Mouse (Mus musculus) E14TG2a.4 (cell line): ENCODE data around the gene Olfr1093.

Experiments
- H3K27me3 ChIP-seq: 2 replicates; pipeline ENCODE4 v1.6.1; 2014; ENCODE audit warnings: low read length, control low read depth; ENCODE audit not compliant: insufficient read depth
- H3K36me3 ChIP-seq: 2 replicates; pipeline ENCODE4 v1.6.1; 2014; ENCODE audit warnings: low read length, control low read depth; ENCODE audit not compliant: insufficient read depth
- H3K4me1 ChIP-seq: replicated peaks from 2 replicates; pipeline ENCODE4 v1.6.1; 2014; ENCODE audit warnings: low read depth, low read length, control low read depth
- H3K4me3 ChIP-seq: replicated peaks from 2 replicates; pipeline ENCODE4 v1.5.1; 2014; ENCODE audit warnings: mild to moderate bottlenecking, low read length
- H3K9me3 ChIP-seq: 2 replicates; pipeline ENCODE4 v1.6.1; 2014; ENCODE audit warnings: low read length, control low read depth
- CTCF ChIP-seq: conservative IDR thresholded peaks from 2 replicates; pipeline ENCODE4 v1.5.1; 2014; ENCODE audit warnings: low read length
- NANOG ChIP-seq: IDR thresholded peaks from 2 replicates; pipeline ENCODE4 v1.6.1; 2014; ENCODE audit warnings: borderline replicate concordance, low read length, mixed read lengths
- POU5F1 ChIP-seq: IDR thresholded peaks from 2 replicates; pipeline ENCODE4 v1.6.1; 2014; ENCODE audit warnings: low read length, borderline replicate concordance

Gene Olfr1093

GRCm38 (mm10) chr2:86782179-86782578 lies at the start of gene Olfr1093:
Olfr1093 (plus strand) TSS chr2:86782479.
- no peaks in the 10 kb centered on the region for H3K36me3 ChIP-seq

DNA sequence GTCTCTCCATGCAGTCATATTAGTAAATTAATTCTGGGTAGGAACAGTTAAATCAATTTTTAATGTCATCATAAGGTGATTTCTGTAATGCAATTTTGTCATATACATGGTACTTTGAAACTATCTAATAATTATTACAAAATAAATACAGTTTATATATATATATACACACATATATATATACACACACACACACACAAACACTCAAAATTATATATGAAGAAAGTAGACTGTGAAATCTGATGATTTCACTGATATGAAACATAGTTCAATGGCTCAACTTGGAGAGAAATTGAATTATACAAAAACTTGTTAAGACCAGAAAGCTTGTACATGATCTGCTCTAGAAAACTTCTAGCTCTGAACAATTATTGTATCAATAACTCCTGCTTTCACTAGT lies 48.7 kb upstream of the Olfr1093 start, which contains the start of gene Olfr1089:
Gene Olfr1089, minus strand, starts transcription at position 101 of the 400 bp plus-strand sequence.
- TF ChIP-seq POU5F1 (no peak), NANOG (no peak), CTCF (no peak)
- no peak within 1 kb of the TSS for H3K4me3 ChIP-seq

More at GRCm38 (mm10) chr2:86782179-86782578, at the start of gene Olfr1093:
- no peaks in the 10 kb centered on the region for H3K4me1 ChIP-seq
- no peaks in the 10 kb centered on the region for H3K9me3 ChIP-seq
- no peak within 1 kb of the TSS for H3K4me3 ChIP-seq
- no peaks in the 10 kb centered on the region for H3K27me3 ChIP-seq
- TF ChIP-seq POU5F1: no peak
- no peak for TF ChIP-seq CTCF
- TF ChIP-seq NANOG: no peak

GRCm38 (mm10) chr2:86758893-86759292 lies 23.4 kb upstream of the Olfr1093 start, which contains the start of gene Olfr1090:
Olfr1090 (minus strand) TSS chr2:86758993.
- Histone ChIP-seq H3K4me3 (no peak within 1 kb of the TSS), H3K9me3 (no peaks in the 10 kb centered on the region), H3K27me3 (no peaks in the 10 kb centered on the region), H3K36me3 (no peaks in the 10 kb centered on the region), H3K4me1 (no peaks in the 10 kb centered on the region)
- TF ChIP-seq CTCF: no peak
- no peak for TF ChIP-seq NANOG
- TF ChIP-seq POU5F1: no peak

More for the DNA sequence above, 48.7 kb upstream of the Olfr1093 start, which contains the start of gene Olfr1089:
- no peaks in the 10 kb centered on the region for H3K27me3 ChIP-seq
- no peaks in the 10 kb centered on the region for H3K9me3 ChIP-seq
- H3K36me3 ChIP-seq: no peaks in the 10 kb centered on the region
- no peaks in the 10 kb centered on the region for H3K4me1 ChIP-seq

- Histone ChIP-seq H3K9me3 (no peaks in the 10 kb centered on the region), H3K4me3 (peak overlapping the region; percentile 62)
- TF ChIP-seq NANOG (no peak), CTCF (no peak)
These were observed 21.2 kb upstream of the Olfr1093 start for GRCm38 (mm10) chr2:86761050-86761449.

DNA sequence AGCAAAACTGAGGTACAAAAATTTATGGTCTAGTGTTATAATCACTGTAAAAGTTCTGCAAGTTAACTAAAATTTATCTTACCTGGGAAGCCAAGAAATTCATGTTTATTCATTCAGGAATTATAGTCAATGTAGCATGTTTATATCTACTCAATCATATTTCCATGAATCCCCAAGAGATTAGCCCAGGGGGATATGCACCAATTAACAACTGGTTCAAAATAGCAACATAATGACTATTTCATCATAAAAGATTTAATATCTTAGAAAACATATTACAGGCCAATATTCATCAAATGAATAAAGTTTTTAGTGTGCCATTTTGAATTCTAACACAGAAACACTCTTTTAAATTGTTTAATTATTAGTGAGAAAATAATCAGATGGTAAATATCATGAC lies 27.6 kb downstream of the Olfr1093 start, which contains the start of gene Olfr141:
Gene Olfr141, minus strand, starts transcription at position 101 of the 400 bp plus-strand sequence.
- no peaks in the 10 kb centered on the region for H3K9me3 ChIP-seq
- no peaks in the 10 kb centered on the region for H3K4me1 ChIP-seq
- no peak within 1 kb of the TSS for H3K4me3 ChIP-seq
- no peaks in the 10 kb centered on the region for H3K27me3 ChIP-seq
- no peaks in the 10 kb centered on the region for H3K36me3 ChIP-seq
- TF ChIP-seq POU5F1 (no peak), CTCF (no peak), NANOG (no peak)

More at GRCm38 (mm10) chr2:86761050-86761449, 21.2 kb upstream of the Olfr1093 start:
- no peaks in the 10 kb centered on the region for H3K36me3 ChIP-seq
- no peaks in the 10 kb centered on the region for H3K4me1 ChIP-seq
- H3K27me3 ChIP-seq: no peaks in the 10 kb centered on the region

GRCm38 (mm10) chr2:86824363-86824762 lies 42.1 kb downstream of the Olfr1093 start, which contains the start of gene Olfr1094:
Olfr1094 (plus strand) TSS chr2:86824663.
- Histone ChIP-seq H3K36me3 (no peaks in the 10 kb centered on the region), H3K4me3 (no peak within 1 kb of the TSS), H3K4me1 (no peaks in the 10 kb centered on the region), H3K27me3 (no peaks in the 10 kb centered on the region), H3K9me3 (no peaks in the 10 kb centered on the region)
- TF ChIP-seq CTCF (no peak), NANOG (no peak), POU5F1 (no peak)
